ENCODE assay signal across 8 mouse cellular contexts in genomic region chr8:48842991-48843930, GRCm38 (mm10). TPM values are rescaled to one million over a fixed set of nuclear protein-coding genes. Genes with fewer than 3 reads are reported as not detected.
DNase-seq lines count a peak whose midpoint lies in the region; ATAC-seq and TF ChIP-seq lines count a peak whose summit lies in the region.

No protein-coding gene starts in this region.

- H3K27me3 ChIP-seq in thymus, adult 2 months (ENCODE audit: control insufficient read depth, insufficient read depth, low read length), result peaks cover 4% of the 10 kb centered on the region; the same call in 1 of the 2 replicates
- peaks cover 29% of the 10 kb centered on the region for H3K27me3 ChIP-seq in forebrain, embryonic 11.5 days (ENCODE audit: control insufficient read depth, insufficient read depth, low read length)

- H3K36me3 ChIP-seq in thymus, adult 2 months (ENCODE audit: control insufficient read depth, insufficient read depth, low read length), result no peaks in the 10 kb centered on the region
- no peaks in the 10 kb centered on the region for H3K36me3 ChIP-seq in forebrain, embryonic 11.5 days (ENCODE audit: control insufficient read depth, insufficient read depth, low read length)

- peak overlapping the region; percentile 97 for H3K4me2 ChIP-seq in forebrain, embryonic 11.5 days (ENCODE audit: low read depth, low read length, severe bottlenecking)

- peak overlapping the region; percentile 81 for H3K9ac ChIP-seq in forebrain, embryonic 11.5 days (ENCODE audit: low read length)

- TF ChIP-seq POLR2A in thymus, adult 2 months (IDR thresholded peaks at IDR 0.05; ENCODE audit: control insufficient read depth, extremely low read depth, insufficient read depth, low read length, poor library complexity), result no peak

- no peak overlapping the region for H3K27ac ChIP-seq in thymus, adult 2 months (ENCODE audit: control insufficient read depth, insufficient read depth, low read length)
- peak overlapping the region; percentile 57 for H3K27ac ChIP-seq in forebrain, embryonic 11.5 days (ENCODE audit: low read depth, low read length)

- DNase-seq in thymus, adult 2 months, result no peak
- DNase-seq in thymus, postnatal 14 days, result no peak
- peak; percentile 85 for DNase-seq in forebrain, embryonic 11.5 days (ENCODE audit: low spot score)
- peak; percentile 53 to 56 for DNase-seq in heart, postnatal 10 days
- DNase-seq in layer of hippocampus, adult 8-10 months (ENCODE audit: low spot score in 2 of 2), result peak; percentile 20 to 32
- peak; percentile 8 for DNase-seq in lung, postnatal 14 days
- DNase-seq in right cerebral cortex, postnatal 10 days (ENCODE audit: low spot score in 2 of 2), result peak; percentile 69 to 75
- no peak for DNase-seq in B cell, adult 2 months

- intact Hi-C loops in heart, postnatal 10 days (cut with DNase I), result loop anchor here (5.0 to 10.0 kb wide), 2 partner anchors 151 to 288 kb away; no protein-coding TSS in a partner anchor

- no peak for TF ChIP-seq CTCF in thymus, adult 2 months (IDR thresholded peaks at IDR 0.05; ENCODE audit: borderline replicate concordance, control insufficient read depth, extremely low read depth, insufficient read depth, low read length, poor library complexity)

- no peaks in the 10 kb centered on the region for H3K4me1 ChIP-seq in thymus, adult 2 months (replicated peaks; ENCODE audit: control insufficient read depth, insufficient read depth, low read length)
- peaks cover 10% of the 10 kb centered on the region for H3K4me1 ChIP-seq in forebrain, embryonic 11.5 days (replicated peaks; ENCODE audit: control insufficient read depth, insufficient read depth, low read length)

- ATAC-seq in forebrain, embryonic 11.5 days (replicated peaks; ENCODE audit: low FRiP score), result peak; percentile 84

- no peaks in the 10 kb centered on the region for H3K9me3 ChIP-seq in forebrain, embryonic 11.5 days (ENCODE audit: control insufficient read depth, low read length)

- H3K4me3 ChIP-seq in thymus, adult 2 months (ENCODE audit: control insufficient read depth, insufficient read depth, low read length), result peak overlapping the region; percentile 38
- peak overlapping the region; percentile 73 for H3K4me3 ChIP-seq in forebrain, embryonic 11.5 days (ENCODE audit: low read depth, low read length)

- 1% methylated on average over 79 of the region's 93 CpGs for WGBS in thymus, adult 2 months
- WGBS in forebrain, embryonic 11.5 days, result under 1% methylated on average over 82 of the region's 93 CpGs

RNA-seq across cellular contexts. Expression of gene Tenm3, which starts 0.5 kb away (rescaled TPM):
- polyA plus RNA-seq in thymus, adult 2 months (2012; rRNA removed), result 2.3 TPM in 2 replicates
- polyA plus RNA-seq in forebrain, embryonic 11.5 days (2014; fragmentation: Nextera tagmentation; extraction: Ambion mirVana), result 46.0 and 48.1 TPM in 2 replicates
- total RNA-seq in heart, postnatal 10 days (2021), result 1 to 10 TPM; 8.3 to 8.7 TPM
- 10 to 100 TPM; 83.3 to 88.6 (median 85.4) TPM for total RNA-seq in layer of hippocampus, adult 8-10 months (2022)

Comparison
In these comparisons a context has a peak if more than half of its experiments do, and no peak if none do; other contexts are left out.
1. DNase-seq: peak in forebrain, embryonic 11.5 days (single experiment), heart, postnatal 10 days (2 of 2), layer of hippocampus, adult 8-10 months (2 of 2), lung, postnatal 14 days (single experiment) and right cerebral cortex, postnatal 10 days (2 of 2); none in thymus, adult 2 months (single experiment), thymus, postnatal 14 days (single experiment) and B cell, adult 2 months (0 of 2).
2. RNA of gene Tenm3, which starts 0.5 kb away (total RNA-seq): 83.3 to 88.6 TPM in layer of hippocampus, adult 8-10 months; 8.3 to 8.7 TPM in heart, postnatal 10 days; every median in the first group is over 4 times any median in the second.